Mouse (Mus musculus): ENCODE data around the gene Zfp74.

Zfp74 gene

DNA sequence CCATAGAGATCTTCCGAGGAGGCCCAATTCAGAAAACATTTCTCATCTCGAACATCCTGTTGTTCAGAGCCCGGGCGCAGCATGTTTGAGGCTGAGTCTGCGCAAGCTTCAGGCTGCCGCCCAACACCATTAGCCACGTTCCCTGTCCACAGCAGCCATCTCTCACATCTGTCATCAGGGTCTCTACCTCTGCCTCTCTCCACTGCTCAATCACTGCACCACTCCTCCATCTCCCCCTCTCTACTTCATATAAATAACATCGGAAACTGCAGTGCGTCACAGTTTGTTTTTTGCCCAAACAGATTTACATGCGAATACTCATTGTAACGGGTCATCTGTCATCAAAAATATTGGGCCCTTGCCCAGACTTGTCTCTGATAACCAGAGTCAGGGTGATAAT, 12.9 kb downstream of the Zfp74 start:
- Histone ChIP-seq H3K4me3 (replicated peaks; ENCODE audit: low read length) (peak overlapping the region; percentile 75), H3K36me3 (ENCODE audit: insufficient read depth, low read length) (peaks cover 48% of the 10 kb centered on the region), H3K9me3 (ENCODE audit: low read length) (no peaks in the 10 kb centered on the region), H3K4me1 (replicated peaks; ENCODE audit: low read depth, low read length) (peaks cover 56% of the 10 kb centered on the region), H3K27me3 (ENCODE audit: insufficient read depth, low read length) (no peaks in the 10 kb centered on the region)
- TF ChIP-seq POU5F1 (IDR thresholded peaks at IDR 0.05; ENCODE audit: borderline replicate concordance, low read length) (no peak), NANOG (IDR thresholded peaks at IDR 0.05; ENCODE audit: borderline replicate concordance, low read length) (no peak), CTCF (conservative IDR thresholded peaks at IDR 0.05; ENCODE audit: low read length) (no peak)

DNA sequence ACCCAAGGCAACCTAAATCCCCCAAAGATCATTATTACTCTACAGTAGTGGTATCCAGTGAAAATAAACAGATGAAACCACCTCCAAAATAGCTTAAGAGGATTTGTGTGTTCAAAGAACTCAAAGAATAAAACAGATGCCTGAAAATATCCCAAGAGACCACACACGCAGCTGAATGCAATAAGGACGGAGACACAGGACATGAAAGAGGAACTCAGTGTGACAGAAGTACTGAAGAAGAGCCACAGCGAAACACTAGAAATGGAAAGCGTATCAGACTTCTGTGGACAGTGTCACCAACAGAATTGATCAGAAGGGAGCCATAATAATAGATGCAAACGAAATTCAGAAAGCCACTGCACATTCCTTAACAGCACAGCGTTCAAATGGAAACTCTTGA, 15.0 kb downstream of the Zfp74 start:
- Histone ChIP-seq H3K4me3 (replicated peaks; ENCODE audit: low read length) (no peak overlapping the region), H3K4me1 (replicated peaks; ENCODE audit: low read depth, low read length) (peaks cover 42% of the 10 kb centered on the region), H3K36me3 (ENCODE audit: insufficient read depth, low read length) (peaks cover 69% of the 10 kb centered on the region), H3K27me3 (ENCODE audit: insufficient read depth, low read length) (no peaks in the 10 kb centered on the region), H3K9me3 (ENCODE audit: low read length) (no peaks in the 10 kb centered on the region)
- no peak for TF ChIP-seq POU5F1 (IDR thresholded peaks at IDR 0.05; ENCODE audit: borderline replicate concordance, low read length)
- no peak for TF ChIP-seq CTCF (conservative IDR thresholded peaks at IDR 0.05; ENCODE audit: low read length)
- no peak for TF ChIP-seq NANOG (IDR thresholded peaks at IDR 0.05; ENCODE audit: borderline replicate concordance, low read length)

DNA sequence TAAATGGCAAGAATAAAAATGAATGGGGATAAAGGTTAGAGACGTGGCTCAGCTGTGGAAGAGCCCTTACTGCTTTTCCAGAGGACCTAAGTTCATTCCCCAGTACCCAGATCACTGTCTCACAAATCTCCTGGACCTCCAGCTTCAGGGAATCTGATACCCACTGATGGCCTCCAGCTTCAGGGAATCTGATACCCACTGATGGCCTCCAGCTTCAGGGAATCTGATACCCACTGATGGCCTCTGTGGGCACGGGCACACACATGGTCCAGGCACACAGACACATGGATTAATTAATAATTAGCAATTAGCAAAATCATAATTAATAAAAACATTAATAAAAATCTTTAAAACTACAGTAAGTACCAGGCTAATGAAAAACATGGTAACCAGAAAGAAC, 31.1 kb downstream of the Zfp74 start:
- Histone ChIP-seq H3K27me3 (ENCODE audit: insufficient read depth, low read length) (no peaks in the 10 kb centered on the region), H3K4me3 (replicated peaks; ENCODE audit: low read length) (no peak overlapping the region), H3K4me1 (replicated peaks; ENCODE audit: low read depth, low read length) (peaks cover 4% of the 10 kb centered on the region), H3K9me3 (ENCODE audit: low read length) (no peaks in the 10 kb centered on the region), H3K36me3 (ENCODE audit: insufficient read depth, low read length) (no peaks in the 10 kb centered on the region)
- no peak for TF ChIP-seq CTCF (conservative IDR thresholded peaks at IDR 0.05; ENCODE audit: low read length)
- no peak for TF ChIP-seq POU5F1 (IDR thresholded peaks at IDR 0.05; ENCODE audit: borderline replicate concordance, low read length)
- no peak for TF ChIP-seq NANOG (IDR thresholded peaks at IDR 0.05; ENCODE audit: borderline replicate concordance, low read length)

DNA sequence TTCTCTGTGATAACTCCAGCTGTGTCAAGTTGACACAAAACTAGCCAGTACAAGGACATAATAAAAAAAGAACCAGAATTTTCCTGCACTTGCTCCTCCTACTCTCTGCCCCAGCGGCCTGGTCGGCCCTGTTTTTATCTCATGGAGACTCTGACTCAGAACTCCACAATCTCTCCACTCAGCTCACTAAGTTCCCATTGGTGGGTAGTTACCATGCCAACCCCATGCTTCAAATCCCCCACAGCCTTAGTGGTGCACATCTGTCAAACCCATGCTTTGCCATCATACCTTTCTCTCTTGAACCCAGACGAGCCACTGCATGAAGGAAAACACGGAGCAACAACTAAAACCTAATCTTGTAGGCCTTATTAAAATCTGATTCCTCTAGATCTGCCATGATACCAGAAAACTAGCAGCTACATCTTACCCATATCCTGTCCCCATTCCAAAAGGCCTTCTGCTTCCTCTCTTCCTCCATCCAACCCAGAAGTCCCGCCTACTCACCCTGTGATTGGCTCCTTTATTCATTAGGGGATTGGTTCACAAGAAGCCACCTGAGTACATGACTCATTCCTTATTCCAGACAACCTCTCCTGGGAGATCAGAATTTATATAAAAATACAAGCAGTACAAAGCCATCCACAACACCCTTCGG, 32.3 kb downstream of the Zfp74 start:
- Histone ChIP-seq H3K9me3 (ENCODE audit: low read length) (no peaks in the 10 kb centered on the region), H3K36me3 (ENCODE audit: insufficient read depth, low read length) (no peaks in the 10 kb centered on the region)
- TF ChIP-seq NANOG (IDR thresholded peaks at IDR 0.05; ENCODE audit: borderline replicate concordance, low read length) (no peak), POU5F1 (IDR thresholded peaks at IDR 0.05; ENCODE audit: borderline replicate concordance, low read length) (no peak), CTCF (conservative IDR thresholded peaks at IDR 0.05; ENCODE audit: low read length) (no peak)

DNA sequence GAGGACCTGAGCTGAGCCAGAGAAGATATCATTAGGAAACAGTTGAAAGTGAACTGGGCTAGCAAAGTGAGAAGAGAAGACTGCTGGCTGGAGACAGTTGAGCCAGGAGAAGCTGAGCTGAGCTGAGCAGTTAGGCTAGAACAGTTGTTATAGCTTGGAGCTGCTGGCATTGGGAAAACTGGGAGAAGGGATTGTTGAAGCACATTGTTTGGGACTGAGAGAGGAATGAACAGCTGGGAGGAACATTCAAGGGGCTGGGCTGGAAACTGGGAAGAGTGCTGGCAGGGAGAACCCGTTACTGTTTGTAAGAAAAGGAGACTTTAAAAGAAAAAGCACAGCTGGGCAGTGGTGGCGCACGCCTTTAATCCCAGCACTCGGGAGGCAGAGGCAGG, 35.8 kb downstream of the Zfp74 start:
- H3K27me3 ChIP-seq (ENCODE audit: insufficient read depth, low read length) = no peaks in the 10 kb centered on the region
- TF ChIP-seq NANOG (IDR thresholded peaks at IDR 0.05; ENCODE audit: borderline replicate concordance, low read length) (no peak), POU5F1 (IDR thresholded peaks at IDR 0.05; ENCODE audit: borderline replicate concordance, low read length) (no peak), CTCF (conservative IDR thresholded peaks at IDR 0.05; ENCODE audit: low read length) (no peak)
- H3K4me1 ChIP-seq (replicated peaks; ENCODE audit: low read depth, low read length) = peaks cover 15% of the 10 kb centered on the region
- no peaks in the 10 kb centered on the region for H3K9me3 ChIP-seq (ENCODE audit: low read length)
- H3K4me3 ChIP-seq (replicated peaks; ENCODE audit: low read length) = no peak overlapping the region
- H3K36me3 ChIP-seq (ENCODE audit: insufficient read depth, low read length) = peaks cover 28% of the 10 kb centered on the region

More for the DNA sequence above, 32.3 kb downstream of the Zfp74 start:
- peaks cover 9% of the 10 kb centered on the region for H3K4me1 ChIP-seq (replicated peaks; ENCODE audit: low read depth, low read length)
- no peaks in the 10 kb centered on the region for H3K27me3 ChIP-seq (ENCODE audit: insufficient read depth, low read length)
- H3K4me3 ChIP-seq (replicated peaks; ENCODE audit: low read length) = no peak overlapping the region

DNA sequence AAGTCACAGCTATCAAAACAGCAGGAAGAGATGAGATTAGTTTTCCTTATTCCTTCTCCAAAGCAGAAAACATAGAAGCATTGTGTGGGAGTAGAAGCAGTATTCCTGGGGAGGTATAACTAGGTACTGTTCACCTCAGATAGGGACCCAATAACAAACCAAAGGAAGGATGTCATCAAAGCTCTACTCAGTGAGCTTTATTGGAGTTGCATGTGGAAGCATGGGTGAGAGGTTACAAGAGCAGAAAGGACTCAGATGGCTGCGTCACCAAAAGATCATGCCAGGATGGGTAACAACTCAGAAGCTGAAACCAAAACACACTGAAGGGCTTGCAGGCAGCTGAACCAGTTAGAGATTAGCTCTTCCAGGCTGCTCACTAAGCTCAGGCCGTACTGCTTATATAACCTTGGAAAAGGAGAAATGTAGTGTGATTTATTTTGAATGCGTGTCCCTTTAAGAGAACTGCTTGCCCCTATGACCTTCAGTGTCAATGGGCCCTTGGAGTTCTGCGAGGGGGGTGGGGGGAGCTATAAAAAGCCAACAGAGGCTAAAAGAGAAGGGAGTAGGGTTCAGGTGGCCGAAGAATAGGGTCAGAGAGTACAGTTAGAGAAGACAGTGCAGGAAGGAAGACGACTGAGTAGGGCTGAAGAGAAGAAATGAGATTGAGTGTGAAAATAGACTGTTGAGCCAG, 36.4 kb downstream of the Zfp74 start:
- no peaks in the 10 kb centered on the region for H3K27me3 ChIP-seq (ENCODE audit: insufficient read depth, low read length)
- TF ChIP-seq CTCF (conservative IDR thresholded peaks at IDR 0.05; ENCODE audit: low read length) = no peak
- no peak for TF ChIP-seq NANOG (IDR thresholded peaks at IDR 0.05; ENCODE audit: borderline replicate concordance, low read length)
- TF ChIP-seq POU5F1 (IDR thresholded peaks at IDR 0.05; ENCODE audit: borderline replicate concordance, low read length) = no peak
- peaks cover 18% of the 10 kb centered on the region for H3K4me1 ChIP-seq (replicated peaks; ENCODE audit: low read depth, low read length)
- H3K9me3 ChIP-seq (ENCODE audit: low read length) = no peaks in the 10 kb centered on the region
- peaks cover 29% of the 10 kb centered on the region for H3K36me3 ChIP-seq (ENCODE audit: insufficient read depth, low read length)
- no peak overlapping the region for H3K4me3 ChIP-seq (replicated peaks; ENCODE audit: low read length)

DNA sequence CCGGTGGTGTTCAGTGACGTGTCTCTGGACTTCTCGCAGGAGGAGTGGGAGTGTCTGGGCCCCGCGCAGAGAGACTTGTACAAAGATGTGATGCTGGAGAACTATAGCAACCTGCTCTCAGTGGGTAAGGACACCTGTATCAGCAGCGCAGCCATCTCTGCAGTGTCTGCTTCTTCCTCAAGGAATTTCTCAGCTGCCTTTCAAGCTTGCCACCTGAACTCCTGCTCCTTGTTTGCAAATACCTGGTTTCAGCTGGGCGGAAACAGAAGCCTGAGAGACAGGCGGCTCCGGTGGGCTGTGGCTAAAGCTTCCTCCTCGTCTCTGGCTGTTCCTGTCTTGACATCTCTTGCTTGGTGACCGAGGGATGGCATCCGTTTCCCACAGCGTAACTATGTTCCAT, 41.7 kb downstream of the Zfp74 start:
- Histone ChIP-seq H3K9me3 (ENCODE audit: low read length) (no peaks in the 10 kb centered on the region), H3K36me3 (ENCODE audit: insufficient read depth, low read length) (peaks cover 41% of the 10 kb centered on the region), H3K4me3 (replicated peaks; ENCODE audit: low read length) (peak overlapping the region; percentile 55), H3K4me1 (replicated peaks; ENCODE audit: low read depth, low read length) (peaks cover 58% of the 10 kb centered on the region), H3K27me3 (ENCODE audit: insufficient read depth, low read length) (no peaks in the 10 kb centered on the region)
- TF ChIP-seq NANOG (IDR thresholded peaks at IDR 0.05; ENCODE audit: borderline replicate concordance, low read length) (no peak), POU5F1 (IDR thresholded peaks at IDR 0.05; ENCODE audit: borderline replicate concordance, low read length) (no peak)

DNA sequence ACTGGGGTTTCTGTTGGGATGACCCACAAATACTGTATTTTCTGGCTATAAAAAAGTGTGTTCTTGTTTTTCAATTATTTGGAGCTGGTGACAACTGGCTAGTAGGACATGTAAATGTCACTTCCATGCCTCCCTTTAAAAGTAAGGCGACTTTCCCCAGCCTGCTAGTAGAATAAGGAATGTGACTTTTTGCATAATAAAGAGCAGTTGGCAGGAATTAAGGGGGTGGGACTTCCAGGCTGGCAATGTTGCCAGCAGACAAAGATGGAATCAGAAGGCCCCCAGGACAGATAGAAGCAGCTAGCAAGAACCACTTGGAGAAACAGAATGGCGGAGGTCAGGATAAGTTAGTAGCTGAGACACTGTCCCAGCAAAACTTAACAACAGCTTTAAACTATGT, 43.6 kb downstream of the Zfp74 start:
- H3K9me3 ChIP-seq (ENCODE audit: low read length) = no peaks in the 10 kb centered on the region
- TF ChIP-seq POU5F1 (IDR thresholded peaks at IDR 0.05; ENCODE audit: borderline replicate concordance, low read length) = peak; percentile 60; the same call in 1 of the 2 replicates
- no peak for TF ChIP-seq CTCF (conservative IDR thresholded peaks at IDR 0.05; ENCODE audit: low read length)
- no peak for TF ChIP-seq NANOG (IDR thresholded peaks at IDR 0.05; ENCODE audit: borderline replicate concordance, low read length)
- H3K27me3 ChIP-seq (ENCODE audit: insufficient read depth, low read length) = no peaks in the 10 kb centered on the region
- H3K4me3 ChIP-seq (replicated peaks; ENCODE audit: low read length) = peak overlapping the region; percentile 80
- peaks cover 71% of the 10 kb centered on the region for H3K4me1 ChIP-seq (replicated peaks; ENCODE audit: low read depth, low read length)
- peaks cover 34% of the 10 kb centered on the region for H3K36me3 ChIP-seq (ENCODE audit: insufficient read depth, low read length)

Data from E14TG2a.4 (cell line).